Mouse (Mus musculus) heart, embryonic 11.5 days (tissue): ENCODE measurements around the gene Rbp3. TPM values are rescaled to one million over a fixed set of nuclear protein-coding genes. Genes with fewer than 3 reads are reported as not detected.

Experiments
- ATAC-seq: fragments of 200-750 bp; cut with Nextera tagmentation; replicated peaks from 2 replicates; pipeline ENCODE4 v1.8.0; 2017; ENCODE audit warnings: moderate library complexity; ENCODE audit not compliant: insufficient number of reproducible peaks, low FRiP score, low TSS enrichment
- H3K27ac ChIP-seq: fragments of 300-500 bp; sonication (generic); 2 replicates; pipeline ENCODE4 v1.5.1; 2014; ENCODE audit warnings: mild to moderate bottlenecking, low read depth, low read length
- H3K27me3 ChIP-seq: fragments of 300-500 bp; sonication (generic); 2 replicates; pipeline ENCODE4 v1.6.1; 2014; ENCODE audit warnings: mild to moderate bottlenecking, low read length, mixed read lengths; ENCODE audit not compliant: control insufficient read depth, insufficient read depth
- H3K36me3 ChIP-seq: fragments of 300-500 bp; sonication (generic); 2 replicates; pipeline ENCODE4 v1.6.1; 2014; ENCODE audit warnings: mild to moderate bottlenecking, low read length, moderate library complexity, mixed read lengths; ENCODE audit not compliant: control insufficient read depth, insufficient read depth
- H3K4me1 ChIP-seq: fragments of 300-500 bp; sonication (generic); 2 replicates; pipeline ENCODE4 v1.6.1; 2014; ENCODE audit warnings: low read length; ENCODE audit not compliant: control insufficient read depth, insufficient read depth
- H3K4me2 ChIP-seq: fragments of 300-500 bp; sonication (generic); 2 replicates; pipeline ENCODE4 v1.6.1; 2014; ENCODE audit warnings: mild to moderate bottlenecking, moderate library complexity
- H3K4me3 ChIP-seq: fragments of 300-500 bp; sonication (generic); 2 replicates; pipeline ENCODE4 v1.5.1; 2014; ENCODE audit warnings: low read depth, low read length
- H3K9ac ChIP-seq: fragments of 300-500 bp; sonication (generic); 2 replicates; pipeline ENCODE4 v1.6.1; 2014; ENCODE audit warnings: mild to moderate bottlenecking, low read depth, low read length, moderate library complexity
- H3K9me3 ChIP-seq: fragments of 300-500 bp; sonication (generic); replicated peaks from 2 replicates; pipeline ENCODE4 v1.6.1; 2016; ENCODE audit warnings: low read length; ENCODE audit not compliant: control insufficient read depth
- WGBS: fragments of 180-500 bp; shearing (Covaris S2); extraction: QIAGEN DNeasy Blood & Tissue Kit; methylation state at CpG from one replicate; pipeline ENCODE4 v1.1.7; 2014; ENCODE audit not compliant: insufficient replicate concordance; 5-methylcytosine and 5-hydroxymethylcytosine counted together
- polyA plus RNA-seq: library from polyadenylated mRNA; unstranded; fragments of >200 nt; fragmentation: Nextera tagmentation; extraction: Ambion mirVana; gene quantifications from 2 replicates; pipeline ENCODE4 v1.2.1, GENCODE M21; 2014

Rbp3 gene
- polyA plus RNA-seq, 1 experiment from 2014 or later = 0.03 TPM

- ATAC-seq = no peak
- Histone ChIP-seq H3K36me3 (no peaks in the 10 kb centered on the region), H3K4me3 (no peak overlapping the region), H3K9me3 (no peaks in the 10 kb centered on the region), H3K27ac (no peak overlapping the region), H3K27me3 (peaks cover 2% of the 10 kb centered on the region; the same call in 1 of the 2 replicates), H3K4me1 (peaks cover 8% of the 10 kb centered on the region; the same call in 1 of the 2 replicates), H3K4me2 (no peak overlapping the region), H3K9ac (no peak overlapping the region)
- 71% methylated on average over 4 of the region's 4 CpGs for WGBS
Observed at GRCm38 (mm10) chr14:33991971-33992370, 38.2 kb downstream of the Rbp3 start.

- Histone ChIP-seq H3K4me2 (no peak overlapping the region), H3K27me3 (peaks cover 2% of the 10 kb centered on the region; the same call in 1 of the 2 replicates), H3K9me3 (no peaks in the 10 kb centered on the region), H3K4me1 (peaks cover 13% of the 10 kb centered on the region; the same call in 1 of the 2 replicates), H3K27ac (no peak overlapping the region), H3K4me3 (no peak overlapping the region), H3K36me3 (no peaks in the 10 kb centered on the region), H3K9ac (no peak overlapping the region)
- no peak for ATAC-seq
- WGBS = 88% methylated on average over 9 of the region's 9 CpGs
Observed at GRCm38 (mm10) chr14:33993051-33993450, 39.2 kb downstream of the Rbp3 start.

DNA sequence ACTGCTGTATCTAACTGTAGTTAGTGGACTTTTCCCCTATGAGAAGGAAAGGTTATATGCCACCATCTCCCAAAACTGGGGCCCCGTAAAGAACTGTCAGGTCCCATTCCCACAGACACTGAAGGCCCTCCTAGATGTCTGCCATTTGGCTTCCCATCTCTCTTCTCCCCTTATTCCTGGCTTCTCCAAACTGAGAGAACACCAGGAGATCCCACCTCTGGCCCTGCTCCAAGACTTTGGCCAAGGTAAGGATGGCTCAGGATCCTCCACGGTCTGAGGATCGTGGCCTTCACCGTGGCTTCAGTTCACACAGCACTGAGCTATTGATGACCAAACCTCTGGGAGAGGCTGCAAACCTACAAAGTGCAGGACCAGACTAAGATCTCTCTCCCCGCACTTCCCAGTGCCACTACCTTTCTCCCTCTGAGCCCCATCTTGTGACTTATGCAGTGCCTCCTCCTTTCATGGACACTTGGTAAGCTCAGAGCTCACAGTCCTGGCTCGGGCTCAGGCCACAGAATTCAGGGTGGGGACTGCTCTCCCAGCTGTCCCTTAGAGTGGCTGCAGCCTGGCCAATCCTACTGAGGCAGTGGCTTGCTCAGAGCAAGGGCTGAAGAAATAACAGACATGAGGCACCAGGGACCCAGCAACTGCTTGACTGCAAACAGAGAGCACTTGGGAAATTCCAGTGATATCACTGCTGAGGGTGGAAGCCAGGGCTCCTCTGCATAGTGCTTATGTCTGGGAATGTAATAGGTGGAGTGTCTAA, 39.9 kb downstream of the Rbp3 start:
- Histone ChIP-seq H3K4me2 (no peak overlapping the region), H3K9me3 (no peaks in the 10 kb centered on the region), H3K4me3 (no peak overlapping the region), H3K36me3 (no peaks in the 10 kb centered on the region), H3K4me1 (peaks cover 13% of the 10 kb centered on the region; the same call in 1 of the 2 replicates), H3K9ac (no peak overlapping the region), H3K27ac (no peak overlapping the region), H3K27me3 (peaks cover 2% of the 10 kb centered on the region; the same call in 1 of the 2 replicates)
- ATAC-seq = no peak; the same call in 1 of the 2 replicates
- 81% methylated on average over 6 of the region's 6 CpGs for WGBS

GRCm38 (mm10) chr14:33997427-33997826, 43.6 kb downstream of the Rbp3 start:
- WGBS = 43% methylated on average over 6 of the region's 6 CpGs
- Histone ChIP-seq H3K36me3 (no peaks in the 10 kb centered on the region), H3K4me2 (no peak overlapping the region), H3K27ac (no peak overlapping the region), H3K9ac (no peak overlapping the region), H3K9me3 (no peaks in the 10 kb centered on the region), H3K4me1 (peaks cover 13% of the 10 kb centered on the region; the same call in 1 of the 2 replicates), H3K27me3 (no peaks in the 10 kb centered on the region), H3K4me3 (no peak overlapping the region)
- no peak for ATAC-seq

GRCm38 (mm10) chr14:34000076-34000475, 46.3 kb downstream of the Rbp3 start:
- 0 out of 2 replicates have a peak, but pooled peaks cover 5% of the 10 kb centered on the region for H3K4me1 ChIP-seq
- H3K27ac ChIP-seq = no peak overlapping the region
- no peak for ATAC-seq
- no peaks in the 10 kb centered on the region for H3K36me3 ChIP-seq
- H3K4me3 ChIP-seq = no peak overlapping the region
- H3K4me2 ChIP-seq = no peak overlapping the region
- H3K27me3 ChIP-seq = no peaks in the 10 kb centered on the region
- H3K9ac ChIP-seq = no peak overlapping the region
- H3K9me3 ChIP-seq = no peaks in the 10 kb centered on the region

GRCm38 (mm10) chr14:34001445-34001844, 47.6 kb downstream of the Rbp3 start:
- Histone ChIP-seq H3K36me3 (no peaks in the 10 kb centered on the region), H3K4me3 (no peak overlapping the region), H3K9me3 (no peaks in the 10 kb centered on the region), H3K9ac (no peak overlapping the region), H3K4me2 (no peak overlapping the region), H3K4me1 (0 out of 2 replicates have a peak, but pooled peaks cover 5% of the 10 kb centered on the region), H3K27me3 (no peaks in the 10 kb centered on the region), H3K27ac (no peak overlapping the region)
- ATAC-seq = no peak

- no peak for ATAC-seq
Observed at GRCm38 (mm10) chr14:34002358-34002757, 48.6 kb downstream of the Rbp3 start.

More at GRCm38 (mm10) chr14:34002358-34002757, 48.6 kb downstream of the Rbp3 start:
- Histone ChIP-seq H3K4me3 (no peak overlapping the region), H3K27me3 (no peaks in the 10 kb centered on the region), H3K4me1 (0 out of 2 replicates have a peak, but pooled peaks cover 5% of the 10 kb centered on the region), H3K36me3 (no peaks in the 10 kb centered on the region), H3K4me2 (no peak overlapping the region), H3K27ac (no peak overlapping the region), H3K9me3 (no peaks in the 10 kb centered on the region), H3K9ac (no peak overlapping the region)
- 82% methylated on average over 5 of the region's 5 CpGs for WGBS
